Mouse (Mus musculus) stomach, embryonic 16.5 days (tissue): Measurements from ENCODE around the gene Tinagl1. TPM values are rescaled to one million over a fixed set of nuclear protein-coding genes. Genes with fewer than 3 reads are reported as not detected.

ENCODE experiments used
- ATAC-seq: fragments of 200-750 bp; cut with Nextera tagmentation; 2 replicates; pipeline ENCODE4 v1.8.0; 2017; ENCODE audit warnings: moderate number of reproducible peaks, moderate TSS enrichment; ENCODE audit not compliant: insufficient read depth, low FRiP score
- H3K27ac ChIP-seq: fragments of 300-500 bp; sonication (generic); 2 replicates; pipeline ENCODE4 v1.5.1; 2014; ENCODE audit warnings: low read length
- H3K27me3 ChIP-seq: fragments of 300-500 bp; sonication (generic); 2 replicates; pipeline ENCODE4 v1.6.1; 2014; ENCODE audit warnings: low read length, control low read depth, mixed read lengths; ENCODE audit not compliant: control insufficient read depth, insufficient read depth
- H3K36me3 ChIP-seq: fragments of 300-500 bp; sonication (generic); 2 replicates; pipeline ENCODE4 v1.6.1; 2014; ENCODE audit warnings: low read length; ENCODE audit not compliant: control insufficient read depth, insufficient read depth
- H3K4me1 ChIP-seq: fragments of 300-500 bp; sonication (generic); 2 replicates; pipeline ENCODE4 v1.6.1; 2014; ENCODE audit warnings: low read length, control low read depth, mixed read lengths; ENCODE audit not compliant: control insufficient read depth, insufficient read depth
- H3K4me2 ChIP-seq: fragments of 300-500 bp; sonication (generic); 2 replicates; pipeline ENCODE4 v1.6.1; 2014; ENCODE audit warnings: low read depth, low read length, mixed read lengths
- H3K4me3 ChIP-seq: fragments of 300-500 bp; sonication (generic); replicated peaks from 2 replicates; pipeline ENCODE4 v1.5.1; 2014; ENCODE audit warnings: mild to moderate bottlenecking, low read length
- H3K9ac ChIP-seq: fragments of 300-500 bp; sonication (generic); 2 replicates; pipeline ENCODE4 v1.6.1; 2014; ENCODE audit warnings: low read length
- H3K9me3 ChIP-seq: fragments of 300-500 bp; sonication (generic); replicated peaks from 2 replicates; pipeline ENCODE4 v1.6.1; 2016; ENCODE audit warnings: low read length, control low read depth; ENCODE audit not compliant: control insufficient read depth
- WGBS: fragments of 180-500 bp; shearing (Covaris S2); extraction: QIAGEN DNeasy Blood & Tissue Kit; methylation state at CpG from one replicate; pipeline ENCODE4 v1.1.7; 2014; 5-methylcytosine and 5-hydroxymethylcytosine counted together
- polyA plus RNA-seq: library from polyadenylated mRNA; unstranded; fragments of >200 nt; fragmentation: Nextera tagmentation; extraction: Ambion mirVana; gene quantifications from 2 replicates; pipeline ENCODE4 v1.2.1, GENCODE M21; 2015

Tinagl1 gene
- polyA plus RNA-seq, 1 experiment from 2014 or later: 62.7 TPM

DNA sequence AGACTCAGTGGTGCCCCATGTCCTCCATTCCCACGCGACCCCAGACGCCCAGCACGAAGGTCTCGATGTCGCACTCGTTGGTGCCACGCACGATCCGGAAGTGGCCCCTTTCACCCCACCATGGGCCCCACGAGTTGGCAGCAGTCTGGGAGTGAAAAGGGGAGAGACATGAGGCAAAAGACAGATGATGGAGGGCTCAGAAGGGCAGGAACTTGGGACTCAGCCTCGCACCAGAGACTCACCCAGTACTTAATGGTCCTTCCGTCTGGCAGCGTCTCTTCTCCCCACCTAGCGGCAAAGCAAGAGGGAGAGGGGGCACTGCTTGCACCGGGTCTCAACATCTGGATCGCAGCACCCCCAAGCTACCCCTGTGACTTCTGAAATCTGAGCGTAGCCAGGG, 8.9 kb downstream of the Tinagl1 start:
- Histone ChIP-seq H3K9me3 (no peaks in the 10 kb centered on the region), H3K4me3 (no peak overlapping the region), H3K27ac (no peak overlapping the region), H3K36me3 (no peaks in the 10 kb centered on the region), H3K4me2 (no peak overlapping the region), H3K9ac (no peak overlapping the region), H3K4me1 (peaks cover 46% of the 10 kb centered on the region), H3K27me3 (no peaks in the 10 kb centered on the region)
- no peak for ATAC-seq
- 83% methylated on average over 18 of the region's 18 CpGs for WGBS

DNA sequence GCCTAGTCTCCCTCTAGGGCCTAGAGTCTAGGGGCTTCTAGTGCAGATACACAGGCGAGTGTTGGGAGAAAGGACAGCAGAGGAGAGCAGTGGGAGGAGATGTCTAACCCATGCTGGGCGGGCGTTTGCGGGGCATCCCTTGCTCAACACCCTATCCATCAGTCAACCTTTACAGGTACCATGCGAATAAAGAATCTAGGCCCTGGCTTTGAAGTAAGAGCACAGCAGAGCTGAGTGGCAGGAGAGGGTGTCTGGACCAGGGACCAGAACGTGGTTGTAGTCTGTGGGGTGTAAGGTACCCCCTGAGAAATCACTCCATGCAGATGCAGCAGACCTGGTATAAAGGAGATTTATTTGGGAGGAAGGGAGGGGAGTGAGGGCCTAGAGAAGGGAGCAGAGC, 10.8 kb downstream of the Tinagl1 start:
- Histone ChIP-seq H3K4me2 (no peak overlapping the region), H3K4me3 (no peak overlapping the region), H3K27ac (no peak overlapping the region), H3K9me3 (no peaks in the 10 kb centered on the region), H3K27me3 (no peaks in the 10 kb centered on the region), H3K9ac (peak overlapping the region; percentile 70), H3K4me1 (peaks cover 42% of the 10 kb centered on the region), H3K36me3 (no peaks in the 10 kb centered on the region)
- 83% methylated on average over 6 of the region's 6 CpGs for WGBS
- no peak for ATAC-seq

DNA sequence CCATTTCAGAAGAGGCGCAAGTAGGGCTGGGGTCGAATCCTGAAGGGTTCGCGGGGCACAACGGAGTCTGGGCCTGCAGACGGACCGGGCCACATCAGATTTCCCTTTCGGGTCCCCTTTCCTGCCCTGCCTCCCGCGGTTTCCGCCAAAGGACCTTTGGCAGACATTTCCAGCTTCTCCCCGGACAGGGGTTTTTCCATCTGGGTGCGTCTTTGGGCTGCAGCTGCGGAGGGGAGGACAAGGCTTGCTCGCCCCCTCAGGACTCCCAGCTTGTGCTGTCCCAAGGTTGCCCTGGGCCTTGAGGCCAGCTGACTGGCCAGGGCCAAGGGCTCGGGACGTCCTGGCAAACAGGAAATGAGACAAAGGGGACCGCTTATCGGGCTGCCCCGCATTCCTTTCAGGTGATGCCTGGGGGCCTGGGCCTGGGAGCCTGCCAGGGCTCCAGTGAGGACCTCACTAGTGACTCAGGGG, 11.5 kb downstream of the Tinagl1 start:
- H3K9me3 ChIP-seq: no peaks in the 10 kb centered on the region
- no peaks in the 10 kb centered on the region for H3K36me3 ChIP-seq
- peak overlapping the region; percentile 62; the same call in 1 of the 2 replicates for H3K27ac ChIP-seq
- H3K9ac ChIP-seq: peak overlapping the region; percentile 70
- H3K4me2 ChIP-seq: peak overlapping the region; percentile 47
- H3K4me3 ChIP-seq: peak overlapping the region; percentile 24
- peak; percentile 12; the same call in 1 of the 2 replicates for ATAC-seq
- peaks cover 35% of the 10 kb centered on the region for H3K4me1 ChIP-seq
- no peaks in the 10 kb centered on the region for H3K27me3 ChIP-seq
- WGBS: 7% methylated on average over 20 of the region's 20 CpGs

DNA sequence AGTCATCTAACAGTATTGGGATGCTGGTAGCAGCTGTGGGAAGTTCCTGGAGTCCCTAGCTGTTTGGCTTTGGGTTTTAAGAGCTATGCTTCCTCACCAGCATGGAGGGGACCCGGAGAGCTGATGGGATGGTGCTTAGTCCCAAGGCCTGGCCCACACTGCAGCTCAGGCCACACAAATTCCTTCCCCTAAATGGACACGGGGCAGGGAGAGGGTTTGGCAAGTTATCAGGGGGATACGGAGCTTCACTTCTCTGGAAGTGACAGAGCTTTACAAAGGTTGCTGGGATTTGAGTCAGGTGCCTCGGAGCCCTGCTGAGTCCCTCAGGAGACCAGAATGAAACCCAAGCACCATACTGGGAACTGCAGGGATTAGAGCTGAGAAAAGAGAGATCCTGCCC, 13.6 kb downstream of the Tinagl1 start:
- WGBS: 38% methylated on average over 4 of the region's 4 CpGs
- ATAC-seq: no peak

DNA sequence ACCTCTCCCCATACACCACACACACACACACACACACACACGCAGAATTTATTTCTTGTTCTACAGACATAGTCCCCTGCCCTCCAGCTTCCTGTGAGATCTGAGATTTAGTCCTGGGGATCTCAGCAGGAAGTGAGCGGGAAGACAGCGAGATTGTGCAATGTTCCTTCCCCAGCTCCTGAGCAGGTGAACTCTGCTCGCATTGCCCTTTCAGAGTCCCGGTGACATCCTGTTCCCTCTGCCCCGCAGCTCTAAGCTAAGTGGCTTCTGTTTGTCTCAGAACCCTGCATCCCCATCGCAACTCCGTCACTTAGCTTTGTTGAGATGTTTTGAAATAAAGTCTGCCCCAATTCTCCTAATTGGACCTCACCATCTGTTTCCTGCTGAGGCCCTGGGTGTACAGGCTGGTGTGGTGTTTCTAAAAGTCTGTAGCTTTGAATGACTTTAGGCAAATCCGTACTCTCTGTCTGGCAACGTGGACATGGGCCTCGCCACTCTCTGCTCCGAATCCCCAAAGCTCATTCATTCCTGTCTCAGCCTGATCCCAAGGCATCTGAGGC, 18.0 kb downstream of the Tinagl1 start:
- 68% methylated on average over 12 of the region's 12 CpGs for WGBS
- Histone ChIP-seq H3K27ac (no peak overlapping the region), H3K4me3 (no peak overlapping the region), H3K36me3 (no peaks in the 10 kb centered on the region), H3K27me3 (peaks cover 13% of the 10 kb centered on the region), H3K9ac (no peak overlapping the region), H3K4me2 (no peak overlapping the region), H3K9me3 (0 out of 2 replicates have a peak, but pooled peaks cover 4% of the 10 kb centered on the region), H3K4me1 (no peaks in the 10 kb centered on the region; the same call in 1 of the 2 replicates)
- ATAC-seq: no peak

More for the DNA sequence above, 13.6 kb downstream of the Tinagl1 start:
- no peak overlapping the region for H3K27ac ChIP-seq
- H3K9me3 ChIP-seq: no peaks in the 10 kb centered on the region
- H3K4me2 ChIP-seq: no peak overlapping the region
- H3K4me3 ChIP-seq: no peak overlapping the region
- H3K9ac ChIP-seq: no peak overlapping the region
- no peaks in the 10 kb centered on the region for H3K27me3 ChIP-seq
- peaks cover 15% of the 10 kb centered on the region for H3K4me1 ChIP-seq
- no peaks in the 10 kb centered on the region for H3K36me3 ChIP-seq

DNA sequence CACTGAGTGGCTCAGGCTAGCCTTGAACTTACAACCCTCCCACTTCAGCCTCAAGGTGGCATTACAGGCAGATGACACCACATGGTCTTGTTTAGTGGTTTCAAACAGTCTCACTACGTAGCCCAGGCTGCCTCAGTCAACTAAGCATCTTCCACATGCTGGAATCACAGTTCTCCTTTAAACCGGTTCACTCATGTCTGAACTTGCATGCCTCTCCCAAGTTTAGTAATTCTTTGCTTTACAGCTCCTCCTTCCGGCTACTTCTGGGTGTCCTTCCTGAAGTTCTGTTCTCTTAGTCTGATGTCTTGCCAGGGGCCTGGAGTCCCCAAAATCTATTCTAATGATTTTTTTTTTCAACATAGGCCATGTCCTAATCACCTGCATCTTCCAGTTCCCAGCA, 20.7 kb downstream of the Tinagl1 start:
- no peak overlapping the region for H3K9ac ChIP-seq
- H3K4me3 ChIP-seq: no peak overlapping the region
- H3K9me3 ChIP-seq: 0 out of 2 replicates have a peak, but pooled peaks cover 4% of the 10 kb centered on the region
- peaks cover 13% of the 10 kb centered on the region for H3K27me3 ChIP-seq
- no peaks in the 10 kb centered on the region for H3K4me1 ChIP-seq
- WGBS: 79% methylated on average over 3 of the region's 3 CpGs
- no peak overlapping the region for H3K27ac ChIP-seq
- no peak for ATAC-seq
- no peak overlapping the region for H3K4me2 ChIP-seq
- H3K36me3 ChIP-seq: no peaks in the 10 kb centered on the region

DNA sequence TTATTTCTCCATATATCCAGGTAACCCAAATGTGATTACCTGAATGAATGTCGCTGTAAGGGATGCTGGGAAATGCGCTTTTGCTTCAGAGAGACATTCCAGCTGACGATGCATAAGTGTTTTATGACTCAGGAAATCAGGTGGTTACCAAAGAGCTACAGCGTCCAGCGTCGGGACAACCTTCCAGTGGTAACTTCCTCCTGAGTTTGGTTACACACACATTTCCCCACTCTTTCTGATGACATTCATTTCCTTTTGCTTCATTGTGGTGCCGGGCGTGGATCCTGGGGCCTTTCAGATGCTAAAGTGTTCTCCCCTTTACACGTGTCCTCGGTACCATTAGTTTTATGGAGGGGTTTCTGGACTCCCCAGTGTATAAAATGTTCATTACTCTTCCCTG, 26.5 kb downstream of the Tinagl1 start:
- WGBS: 65% methylated on average over 10 of the region's 10 CpGs
- Histone ChIP-seq H3K4me3 (no peak overlapping the region), H3K4me2 (no peak overlapping the region), H3K9ac (no peak overlapping the region), H3K36me3 (no peaks in the 10 kb centered on the region), H3K9me3 (0 out of 2 replicates have a peak, but pooled peaks cover 5% of the 10 kb centered on the region), H3K27ac (no peak overlapping the region), H3K4me1 (no peaks in the 10 kb centered on the region), H3K27me3 (peaks cover 12% of the 10 kb centered on the region)
- no peak for ATAC-seq

DNA sequence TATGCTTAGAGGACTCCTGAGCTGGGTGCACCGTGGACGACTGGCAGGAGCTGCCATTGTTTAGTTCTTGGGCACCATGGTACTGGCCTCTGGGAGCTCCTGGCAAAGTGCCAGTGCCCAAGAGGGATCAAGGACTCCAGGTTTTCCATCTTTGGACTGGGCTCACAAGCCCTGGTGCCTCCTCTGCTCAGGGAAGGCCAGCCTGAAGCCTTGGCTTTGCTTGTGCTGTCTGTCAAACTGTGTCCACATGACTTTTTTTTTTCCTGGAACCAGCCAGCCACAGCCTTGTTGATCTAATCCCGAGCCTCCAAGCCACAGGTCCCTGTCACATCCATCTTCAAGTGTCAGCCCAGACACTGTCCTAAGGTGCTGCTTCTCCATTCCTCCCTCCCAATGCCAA, 33.1 kb downstream of the Tinagl1 start:
- Histone ChIP-seq H3K4me1 (peaks cover 10% of the 10 kb centered on the region), H3K36me3 (no peaks in the 10 kb centered on the region), H3K27me3 (peaks cover 27% of the 10 kb centered on the region), H3K9me3 (0 out of 2 replicates have a peak, but pooled peaks cover 5% of the 10 kb centered on the region), H3K4me3 (no peak overlapping the region), H3K4me2 (no peak overlapping the region), H3K27ac (no peak overlapping the region), H3K9ac (no peak overlapping the region)
- 40% methylated on average over 3 of the region's 3 CpGs for WGBS
- ATAC-seq: no peak

DNA sequence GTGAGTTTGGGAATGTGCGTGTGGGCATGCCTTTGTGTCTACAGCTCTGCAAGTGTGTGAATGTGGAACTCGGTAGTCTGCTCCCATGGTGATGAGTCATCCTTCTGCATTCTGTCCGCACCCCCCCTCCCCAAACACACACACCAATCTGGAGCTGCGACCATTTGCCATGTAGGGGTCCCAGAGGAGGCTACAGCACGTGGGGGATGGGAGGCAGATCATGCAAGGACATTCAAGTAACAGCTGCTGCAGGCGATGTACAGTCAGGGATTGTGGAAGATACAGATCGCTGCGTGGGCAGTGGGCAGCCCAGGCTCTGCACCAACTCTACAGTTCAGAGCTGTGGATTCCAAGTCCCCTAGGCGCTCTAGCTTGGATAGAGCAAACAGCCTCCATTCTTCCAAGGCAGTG, 33.9 kb downstream of the Tinagl1 start:
- H3K4me2 ChIP-seq: no peak overlapping the region
- H3K27ac ChIP-seq: no peak overlapping the region
- 41% methylated on average over 9 of the region's 9 CpGs for WGBS
- no peak overlapping the region for H3K9ac ChIP-seq
- ATAC-seq: no peak
- 0 out of 2 replicates have a peak, but pooled peaks cover 5% of the 10 kb centered on the region for H3K9me3 ChIP-seq
- H3K27me3 ChIP-seq: peaks cover 27% of the 10 kb centered on the region
- no peak overlapping the region for H3K4me3 ChIP-seq
- no peaks in the 10 kb centered on the region for H3K36me3 ChIP-seq
- H3K4me1 ChIP-seq: peaks cover 10% of the 10 kb centered on the region
